Mouse (Mus musculus) MEL-GATA-1-ER (cell line): ENCODE data around the gene Xpa.
"Not testable (repeated sequence)": the region's sequence is repeated elsewhere in the genome, so short reads cannot be mapped to it uniquely, and the experiment has no call there.

Experiments
- DNase-seq: peaks from one replicate; pipeline ENCODE4 v3.0.0-alpha.2; 2012; ENCODE audit warnings: low read depth; ENCODE audit errors: extremely low read depth

Xpa gene

GRCm38 (mm10) chr4:46195781-46196487 is at the start of gene Xpa:
Gene Xpa, minus strand, starts transcription at chr4:46196311.
- DNase-seq, result peak; percentile 87

GRCm38 (mm10) chr4:46235871-46236270 is 39.8 kb upstream of the Xpa start:
- no peak for DNase-seq

GRCm38 (mm10) chr4:46234739-46235138 is 38.6 kb upstream of the Xpa start:
- no peak for DNase-seq

DNA sequence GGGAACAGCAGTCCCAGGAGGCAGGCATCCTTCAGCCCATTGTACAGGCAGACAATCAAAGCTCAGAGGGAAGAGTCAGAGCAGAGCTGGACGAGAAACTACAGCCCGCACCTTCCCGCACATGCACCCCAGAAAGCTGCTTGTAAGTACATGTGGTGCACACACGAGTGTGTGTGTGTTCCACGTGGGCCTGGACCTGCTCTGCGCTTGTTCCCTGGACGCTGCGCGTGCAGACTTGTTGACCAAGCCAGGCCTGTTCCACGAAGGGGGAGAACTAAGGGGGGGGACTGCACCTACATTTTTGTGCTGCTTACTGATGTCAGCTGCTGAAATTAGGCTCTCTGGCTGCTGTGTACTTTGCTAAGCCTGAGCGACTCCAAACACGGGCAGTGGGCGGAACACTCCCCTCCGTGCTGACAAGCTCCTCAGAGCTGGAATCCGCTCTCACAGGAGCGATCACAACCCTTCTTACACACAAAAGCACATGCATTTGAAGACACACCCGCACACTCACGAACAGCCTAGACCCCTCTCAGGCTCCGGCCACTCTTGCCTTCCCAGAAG is 30.9 kb upstream of the Xpa start:
- no peak for DNase-seq

DNA sequence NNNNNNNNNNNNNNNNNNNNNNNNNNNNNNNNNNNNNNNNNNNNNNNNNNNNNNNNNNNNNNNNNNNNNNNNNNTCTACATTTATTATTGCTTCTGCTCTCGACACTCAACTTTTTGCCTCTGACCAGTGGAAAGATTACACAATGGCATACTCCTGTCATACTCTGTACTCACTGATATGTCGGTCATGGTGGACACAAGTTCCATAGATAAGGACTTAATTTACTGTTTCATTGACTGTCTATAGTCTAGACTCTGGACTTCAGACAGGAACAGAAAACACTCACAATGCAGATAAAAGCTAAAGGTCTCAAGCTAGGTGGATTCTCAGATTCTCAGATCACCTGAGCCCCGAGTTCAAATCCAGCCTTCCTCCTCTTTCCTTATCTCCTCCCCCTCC is 25.0 kb upstream of the Xpa start:
- DNase-seq, result no peak

DNA sequence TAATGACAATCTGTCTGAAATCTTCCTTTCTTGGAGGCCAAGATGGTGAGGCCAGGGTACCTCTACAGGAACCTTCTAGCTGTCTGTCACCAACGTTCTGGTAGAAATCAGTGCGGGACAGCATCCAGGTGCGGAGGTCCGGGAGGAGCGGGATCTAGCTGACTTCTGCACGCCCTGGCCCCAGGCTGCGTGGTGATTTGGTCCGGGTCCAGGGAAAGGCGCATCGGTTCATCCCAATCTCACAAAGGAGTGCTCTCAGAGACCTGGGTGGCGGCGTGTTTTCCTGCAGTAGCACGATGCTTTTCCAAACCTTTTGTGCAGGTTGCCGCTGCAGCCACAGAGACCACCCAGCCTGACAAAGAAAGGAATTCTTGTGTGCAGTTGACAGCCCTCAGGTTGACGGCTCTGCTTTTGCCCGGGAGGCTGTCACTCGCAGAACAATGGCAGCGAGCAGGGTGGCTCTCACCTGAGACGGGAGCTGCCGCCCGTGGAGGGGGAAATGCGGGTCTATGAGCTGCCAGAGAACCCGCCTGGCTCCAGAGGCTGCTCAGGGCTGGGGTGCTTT is 6.5 kb upstream of the Xpa start:
- DNase-seq, result no peak

- DNase-seq, result peak; percentile 44
Observed at GRCm38 (mm10) chr4:46201834-46202561, 5.9 kb upstream of the Xpa start.

DNA sequence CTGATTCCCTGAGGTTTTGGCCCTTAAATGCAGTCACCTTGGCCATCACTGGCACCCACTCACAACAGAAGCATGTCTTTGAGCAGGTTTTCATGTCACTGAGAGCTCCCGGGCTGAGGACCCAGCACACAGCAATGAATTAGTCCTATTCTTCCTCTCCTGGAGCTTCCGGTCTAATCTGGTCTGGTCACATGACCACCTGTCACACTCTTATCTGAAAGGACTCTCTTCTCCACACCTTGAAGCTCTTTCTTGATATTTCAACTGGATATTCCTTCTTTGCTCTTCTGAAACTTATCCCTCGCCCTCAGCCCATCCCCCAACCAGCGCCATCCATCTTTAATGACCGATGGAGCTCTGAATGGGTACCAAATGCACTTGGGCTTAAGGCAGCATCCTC is 2.0 kb upstream of the Xpa start:
- no peak for DNase-seq

- no peak for DNase-seq
Observed at GRCm38 (mm10) chr4:46196513-46196912, 402 bp upstream of the Xpa start.

- DNase-seq, result not testable (repeated sequence)
Observed at GRCm38 (mm10) chr4:46192011-46192410, 4.1 kb downstream of the Xpa start.

GRCm38 (mm10) chr4:46186466-46186865 is 9.6 kb downstream of the Xpa start:
- DNase-seq, result no peak

GRCm38 (mm10) chr4:46185890-46186289 is 10.2 kb downstream of the Xpa start:
- no peak for DNase-seq

GRCm38 (mm10) chr4:46185423-46185822 is 10.7 kb downstream of the Xpa start:
- DNase-seq, result no peak

DNA sequence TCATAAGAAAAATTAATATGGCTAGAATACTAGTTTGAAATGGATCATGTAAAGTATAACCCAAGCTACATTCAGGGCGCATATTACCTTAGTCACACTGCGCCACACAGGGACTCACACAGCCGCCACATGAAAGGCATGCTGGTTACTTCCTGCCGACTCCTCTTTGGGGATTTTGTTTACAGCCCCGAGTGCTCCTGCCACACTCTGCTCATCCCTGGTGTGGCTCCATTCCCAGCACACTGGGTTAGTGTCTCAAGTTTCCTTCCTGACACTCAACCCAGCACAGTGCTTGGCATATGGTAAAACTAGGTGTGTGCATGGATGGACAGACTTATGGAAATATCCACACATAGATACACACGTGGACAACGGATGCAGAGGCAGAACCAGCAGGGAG is 13.9 kb downstream of the Xpa start:
- DNase-seq, result no peak

DNA sequence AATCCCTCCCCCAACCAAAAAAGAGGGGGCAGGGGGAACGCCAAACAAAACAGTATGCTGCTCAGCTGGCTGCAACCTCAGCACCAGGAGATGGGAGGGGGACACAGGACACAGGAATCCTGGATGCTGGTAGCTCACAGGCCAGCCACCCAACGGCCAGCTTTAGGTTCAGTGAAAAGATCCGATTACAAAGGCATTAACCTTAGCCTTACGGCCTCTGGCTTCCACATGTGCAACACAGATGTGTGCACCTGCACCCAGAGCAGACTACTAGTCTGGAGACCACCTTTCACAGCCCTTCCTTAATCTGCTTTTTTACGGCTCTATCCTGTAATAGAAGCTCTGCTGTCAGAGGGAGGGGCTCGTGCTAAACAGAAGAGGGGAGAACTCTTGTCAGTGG is 14.9 kb downstream of the Xpa start:
- no peak for DNase-seq

DNA sequence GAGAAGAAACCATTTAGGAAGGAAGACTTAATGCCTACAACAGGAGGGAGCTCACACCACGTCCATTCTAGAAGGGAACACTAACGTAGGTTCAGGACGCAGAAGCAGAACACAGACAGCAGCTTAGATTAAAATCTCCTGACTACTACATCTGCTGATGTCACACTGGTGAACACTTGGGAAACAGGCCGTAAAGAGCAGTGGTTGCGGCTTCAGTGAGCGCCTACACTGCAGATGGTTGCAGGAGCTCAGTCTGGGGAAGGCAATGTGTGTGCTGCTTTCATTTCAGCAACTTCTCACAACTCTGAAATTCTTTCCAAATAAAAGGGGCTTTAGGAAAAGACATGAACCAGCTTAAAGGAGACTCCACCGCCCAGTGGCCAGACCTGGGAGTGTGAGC is 18.6 kb downstream of the Xpa start:
- DNase-seq, result no peak

- DNase-seq, result no peak
Observed at GRCm38 (mm10) chr4:46177018-46177417, 19.1 kb downstream of the Xpa start.

GRCm38 (mm10) chr4:46176313-46176712 is 19.8 kb downstream of the Xpa start:
- no peak for DNase-seq

DNA sequence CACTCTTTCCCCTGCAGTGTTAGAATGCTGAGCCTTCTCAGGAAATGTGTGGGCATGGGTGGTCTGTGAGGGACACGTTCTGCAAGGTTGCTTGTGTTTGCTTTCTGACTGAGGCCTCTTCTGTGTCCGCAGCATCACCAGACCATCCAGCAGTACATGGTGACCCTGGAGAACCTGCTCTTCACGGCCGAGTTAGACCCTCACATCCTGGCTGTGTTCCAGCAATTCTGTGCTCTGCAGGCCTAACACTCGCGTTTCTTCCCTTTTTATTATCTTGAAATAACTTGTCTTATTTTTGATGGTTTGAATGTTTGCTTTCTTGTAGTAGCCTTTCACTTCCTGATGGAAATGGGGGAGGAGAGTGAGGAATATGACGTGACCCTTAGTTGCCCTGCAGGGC is 24.4 kb downstream of the Xpa start:
- no peak for DNase-seq

GRCm38 (mm10) chr4:46165831-46166230 is 30.3 kb downstream of the Xpa start:
- no peak for DNase-seq

DNA sequence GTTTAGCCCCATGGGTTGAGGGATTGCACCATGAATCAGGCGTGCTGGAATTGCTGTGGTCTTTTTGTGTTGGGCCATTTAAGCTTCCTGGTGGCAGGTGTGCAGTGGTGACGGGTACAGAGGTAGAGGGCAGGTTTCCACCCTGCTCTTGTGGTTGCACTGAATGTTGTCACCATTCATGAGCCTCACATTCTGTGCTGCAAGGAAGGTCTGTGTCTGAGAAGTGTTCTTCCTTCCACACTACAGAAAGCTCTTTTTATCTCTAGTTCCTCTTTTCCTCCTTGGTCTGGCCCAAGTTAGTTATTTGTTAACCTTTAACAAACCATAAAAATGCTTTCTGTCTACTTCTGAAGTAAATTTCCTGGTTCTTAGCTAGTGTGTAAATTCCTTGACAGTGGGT is 32.1 kb downstream of the Xpa start:
- DNase-seq, result peak; percentile 62

DNA sequence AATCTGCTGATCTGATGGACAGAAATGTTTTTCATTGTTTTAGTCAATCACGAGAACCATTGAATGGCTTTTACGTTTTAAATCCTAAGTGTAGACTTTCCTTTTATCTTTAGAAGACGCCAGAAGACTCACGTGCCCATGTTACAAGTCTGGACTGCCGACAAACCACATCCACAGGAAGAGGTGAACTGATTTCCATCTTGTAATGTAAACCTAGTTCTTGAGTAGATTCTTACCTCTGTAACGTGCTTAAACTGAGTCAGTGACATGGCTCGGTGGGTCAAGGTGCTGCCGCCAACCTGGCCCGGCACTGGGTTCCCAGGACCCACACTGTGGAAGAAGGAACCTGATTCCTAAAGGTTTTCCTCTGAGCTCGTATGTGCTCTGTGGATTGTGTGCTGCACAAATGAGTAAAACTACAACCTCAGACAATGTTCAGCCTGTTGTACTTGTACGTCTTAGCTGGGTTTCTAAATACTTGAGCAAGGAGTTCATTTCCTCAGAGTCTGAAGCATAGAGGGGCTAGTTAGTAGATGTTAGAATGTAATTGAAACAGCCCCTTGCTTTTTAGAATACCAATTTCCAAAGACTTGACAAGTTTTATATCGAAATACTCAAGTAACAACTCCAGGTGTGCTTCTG is 44.1 kb downstream of the Xpa start:
- no peak for DNase-seq
